Mouse (Mus musculus) limb, embryonic 14.5 days (tissue): ENCODE data around the gene Rap1gap. TPM values are rescaled to one million over a fixed set of nuclear protein-coding genes. Genes with fewer than 3 reads are reported as not detected.

Experiments used
- ATAC-seq: fragments of 200-750 bp; cut with Nextera tagmentation; 2 replicates; pipeline ENCODE4 v1.8.0; 2017; ENCODE audit warnings: low read depth, moderate number of reproducible peaks, moderate TSS enrichment; ENCODE audit not compliant: low FRiP score
- DNase-seq: peaks from one replicate; pipeline ENCODE4 v3.0.0-alpha.2; 2015; ENCODE audit warnings: low spot score
- H3K27ac ChIP-seq: fragments of 300-500 bp; sonication (generic); replicated peaks from 2 replicates; pipeline ENCODE4 v1.5.1; 2014; ENCODE audit warnings: low read depth, mild to moderate bottlenecking, low read length, moderate library complexity, mixed read lengths
- H3K27me3 ChIP-seq: fragments of 300-500 bp; sonication (generic); 2 replicates; pipeline ENCODE4 v1.6.1; 2014; ENCODE audit warnings: low read length, mixed read lengths; ENCODE audit not compliant: control insufficient read depth, insufficient read depth
- H3K36me3 ChIP-seq: fragments of 300-500 bp; sonication (generic); 2 replicates; pipeline ENCODE4 v1.6.1; 2014; ENCODE audit warnings: mild to moderate bottlenecking, low read length, moderate library complexity, mixed read lengths; ENCODE audit not compliant: control insufficient read depth, insufficient read depth
- H3K4me1 ChIP-seq: fragments of 300-500 bp; sonication (generic); 2 replicates; pipeline ENCODE4 v1.6.1; 2014; ENCODE audit warnings: antibody characterized with exemption, low read length, mixed read lengths; ENCODE audit not compliant: control insufficient read depth, insufficient read depth
- H3K4me2 ChIP-seq: fragments of 300-500 bp; sonication (generic); replicated peaks from 2 replicates; pipeline ENCODE4 v1.6.1; 2014; ENCODE audit warnings: low read depth, mild to moderate bottlenecking, low read length, moderate library complexity; ENCODE audit not compliant: severe bottlenecking
- H3K4me3 ChIP-seq: fragments of 300-500 bp; sonication (generic); replicated peaks from 2 replicates; pipeline ENCODE4 v1.5.1; 2014; ENCODE audit warnings: low read length
- H3K9ac ChIP-seq: fragments of 300-500 bp; sonication (generic); 2 replicates; pipeline ENCODE4 v1.6.1; 2014; ENCODE audit warnings: mild to moderate bottlenecking, low read depth, low read length, moderate library complexity; ENCODE audit not compliant: severe bottlenecking
- H3K9me3 ChIP-seq: fragments of 300-500 bp; sonication (generic); 2 replicates; pipeline ENCODE4 v1.6.1; 2016; ENCODE audit warnings: low read length; ENCODE audit not compliant: control insufficient read depth
- POLR2A ChIP-seq: fragments of 200-500 bp; IDR thresholded peaks from 2 replicates; pipeline ENCODE4 v1.8.0; 2012; ENCODE audit warnings: inconsistent platforms, mild to moderate bottlenecking, moderate library complexity, borderline replicate concordance; ENCODE audit not compliant: insufficient read depth, insufficient read length; ENCODE audit errors: extremely low read depth
- WGBS: fragments of 180-500 bp; shearing (Covaris S2); extraction: QIAGEN DNeasy Blood & Tissue Kit; methylation state at CpG from one replicate; pipeline ENCODE4 v1.1.7; 2014; 5-methylcytosine and 5-hydroxymethylcytosine counted together
- polyA plus RNA-seq, 2 experiments: library from polyadenylated mRNA; depleted of rRNA in 1 of 2; stranded (reverse) in 1 of 2; unstranded in 1 of 2; fragments of >200 nt; fragmentation: Nextera tagmentation in 1 of 2; extraction: Ambion mirVana in 1 of 2; gene quantifications; 2 replicates each; pipeline versions ENCODE4 v1.2.1 to v1.2.3; 2012 to 2014

Rap1gap gene
- polyA plus RNA-seq, 2 experiments = 11.9 to 35.2 TPM

DNA sequence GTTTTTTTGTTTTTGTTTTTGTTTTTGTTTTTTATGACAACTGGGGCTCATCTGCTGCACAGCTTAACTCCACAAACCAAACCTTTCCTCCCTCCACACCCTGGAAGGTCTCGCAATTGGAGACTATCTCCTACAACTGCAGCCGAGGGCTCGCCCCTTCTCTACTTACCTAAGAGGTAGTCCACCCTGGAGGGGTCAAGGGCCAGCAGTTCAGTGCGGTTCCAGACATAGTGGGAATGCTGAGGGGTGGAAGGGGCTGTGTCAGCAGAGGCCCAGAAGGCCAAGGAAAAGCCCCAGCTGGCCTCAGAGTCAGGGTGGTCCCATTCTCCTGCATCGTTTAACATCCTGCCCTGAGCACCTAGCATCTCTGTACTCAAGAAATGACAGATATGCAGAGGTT is 83.1 kb downstream of the Rap1gap start:
- Histone ChIP-seq H3K4me2 (no peak overlapping the region), H3K9ac (no peak overlapping the region), H3K27ac (no peak overlapping the region), H3K36me3 (no peaks in the 10 kb centered on the region), H3K27me3 (no peaks in the 10 kb centered on the region), H3K4me3 (no peak overlapping the region), H3K9me3 (no peaks in the 10 kb centered on the region), H3K4me1 (peaks cover 15% of the 10 kb centered on the region)
- DNase-seq (no peak), ATAC-seq (no peak)
- no peak for TF ChIP-seq POLR2A
- WGBS = 85% methylated on average over 5 of the region's 5 CpGs

DNA sequence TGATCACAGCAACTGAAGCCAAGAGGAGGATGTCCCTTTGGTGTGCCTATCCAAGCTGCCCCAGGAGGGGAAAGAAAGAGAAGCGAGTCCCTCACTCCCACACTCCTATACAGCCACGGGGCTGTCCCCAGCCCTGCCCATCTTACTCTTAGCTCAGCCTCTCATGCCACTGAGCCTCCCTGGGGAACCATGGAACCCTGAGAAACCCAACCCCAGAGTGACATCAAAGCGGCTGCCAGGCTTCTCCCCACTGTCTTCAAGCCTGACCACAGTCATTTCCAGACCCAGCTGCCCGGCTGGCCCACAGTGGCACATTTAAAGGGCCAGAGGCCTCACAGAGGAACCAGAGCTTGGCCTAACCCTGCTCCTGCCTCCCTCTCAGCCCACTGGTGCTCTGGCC is 84.2 kb downstream of the Rap1gap start:
- no peak for TF ChIP-seq POLR2A
- H3K4me2 ChIP-seq = no peak overlapping the region
- H3K9ac ChIP-seq = no peak overlapping the region
- ATAC-seq = no peak
- H3K27me3 ChIP-seq = no peaks in the 10 kb centered on the region
- no peaks in the 10 kb centered on the region for H3K9me3 ChIP-seq
- H3K4me3 ChIP-seq = no peak overlapping the region
- no peak overlapping the region for H3K27ac ChIP-seq
- H3K4me1 ChIP-seq = peaks cover 17% of the 10 kb centered on the region
- no peaks in the 10 kb centered on the region for H3K36me3 ChIP-seq
- WGBS = 65% methylated on average over 4 of the region's 4 CpGs
- DNase-seq = no peak

DNA sequence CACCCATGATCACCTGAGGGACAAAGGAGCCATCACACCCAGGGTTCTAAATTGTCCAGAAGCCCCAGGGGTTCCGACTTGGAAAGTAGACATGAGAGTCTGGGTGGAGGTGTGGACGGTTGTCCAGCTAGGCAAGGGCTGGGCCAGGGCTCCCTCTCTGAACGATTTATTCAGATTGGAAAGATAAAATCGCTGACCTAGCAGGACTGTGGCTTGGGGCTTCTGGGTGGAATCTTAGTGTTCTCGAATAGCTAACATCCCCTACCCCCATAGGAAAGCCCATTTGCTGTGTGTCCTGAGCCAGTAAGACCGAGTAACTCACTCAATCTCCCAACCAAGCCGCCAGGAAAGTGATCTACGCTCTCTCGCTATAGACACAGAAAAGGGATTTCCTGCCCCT is 85.2 kb downstream of the Rap1gap start:
- no peaks in the 10 kb centered on the region for H3K27me3 ChIP-seq
- H3K4me3 ChIP-seq = no peak overlapping the region
- WGBS = 69% methylated on average over 9 of the region's 9 CpGs
- H3K36me3 ChIP-seq = no peaks in the 10 kb centered on the region
- H3K9ac ChIP-seq = no peak overlapping the region
- H3K27ac ChIP-seq = no peak overlapping the region
- ATAC-seq (no peak), DNase-seq (no peak)
- H3K4me2 ChIP-seq = no peak overlapping the region
- no peak for TF ChIP-seq POLR2A
- H3K4me1 ChIP-seq = peaks cover 17% of the 10 kb centered on the region
- no peaks in the 10 kb centered on the region for H3K9me3 ChIP-seq

DNA sequence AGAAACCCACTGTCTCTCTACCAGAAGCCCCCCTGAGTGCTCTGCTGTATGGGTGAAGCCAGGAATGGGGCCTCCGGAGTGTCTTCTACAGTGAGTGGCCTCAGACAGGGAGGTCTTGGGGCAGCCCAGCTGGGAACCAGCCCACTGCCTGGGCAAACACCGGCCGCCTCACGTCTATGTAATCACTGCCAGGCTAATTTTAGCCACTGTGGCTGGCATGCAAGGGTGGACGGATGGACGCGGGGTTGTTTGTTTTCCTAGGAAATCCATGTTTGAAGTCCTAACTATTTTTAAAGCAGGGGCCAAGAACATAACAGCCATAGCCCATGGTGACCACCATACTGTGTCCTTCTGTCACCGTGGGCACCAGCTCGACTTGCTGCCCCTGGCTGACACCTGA is 85.6 kb downstream of the Rap1gap start:
- Histone ChIP-seq H3K4me1 (peaks cover 17% of the 10 kb centered on the region), H3K9me3 (no peaks in the 10 kb centered on the region), H3K36me3 (no peaks in the 10 kb centered on the region), H3K4me2 (no peak overlapping the region), H3K9ac (no peak overlapping the region), H3K4me3 (no peak overlapping the region), H3K27me3 (no peaks in the 10 kb centered on the region), H3K27ac (no peak overlapping the region)
- no peak for TF ChIP-seq POLR2A
- ATAC-seq (no peak), DNase-seq (no peak)
- WGBS = 80% methylated on average over 9 of the region's 9 CpGs

DNA sequence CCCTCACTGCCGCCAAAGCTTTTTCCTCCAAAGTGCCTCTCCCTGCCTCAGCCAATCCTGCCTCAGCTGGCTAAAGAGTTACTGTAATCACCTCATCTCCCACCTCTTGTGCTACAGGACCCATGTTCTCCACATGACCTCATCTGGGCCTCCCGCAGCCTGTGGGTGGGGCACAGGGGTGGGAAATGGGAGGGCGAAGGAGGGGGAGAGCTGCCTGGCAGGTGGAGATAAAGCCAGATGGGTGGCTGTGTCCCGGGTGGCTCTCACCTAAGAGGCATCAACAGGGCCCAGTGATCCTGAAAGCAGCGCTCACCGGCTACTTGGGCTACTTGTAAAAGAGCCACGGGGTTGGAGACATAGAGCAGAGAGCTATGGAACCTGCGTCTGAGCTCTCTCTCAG is 86.8 kb downstream of the Rap1gap start:
- H3K27me3 ChIP-seq = no peaks in the 10 kb centered on the region
- no peak for DNase-seq
- no peak for TF ChIP-seq POLR2A
- H3K4me2 ChIP-seq = no peak overlapping the region
- 56% methylated on average over 8 of the region's 8 CpGs for WGBS
- no peak overlapping the region for H3K9ac ChIP-seq
- peaks cover 17% of the 10 kb centered on the region for H3K4me1 ChIP-seq
- no peaks in the 10 kb centered on the region for H3K9me3 ChIP-seq
- no peaks in the 10 kb centered on the region for H3K36me3 ChIP-seq
- H3K4me3 ChIP-seq = no peak overlapping the region
- ATAC-seq = no peak
- no peak overlapping the region for H3K27ac ChIP-seq

DNA sequence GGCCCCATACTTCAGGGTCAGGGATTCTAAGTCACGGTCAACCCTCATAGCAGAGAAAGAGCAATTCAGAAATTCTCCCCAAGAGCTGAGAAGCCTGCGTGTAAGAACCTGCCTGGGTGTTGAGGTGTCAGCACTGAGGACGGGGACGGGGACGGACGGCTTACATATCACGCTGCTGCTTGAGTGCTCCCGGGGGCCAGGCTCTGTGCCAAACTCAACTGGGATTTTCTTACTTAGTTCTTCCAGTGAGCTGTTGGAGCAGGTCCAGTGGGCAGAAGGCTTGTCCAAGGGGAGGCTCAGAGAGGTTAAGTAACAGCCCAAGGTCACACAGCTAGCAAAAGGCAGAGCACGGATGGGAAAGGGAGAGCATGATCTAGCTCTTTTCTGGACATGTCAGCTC is 87.2 kb downstream of the Rap1gap start:
- ATAC-seq = no peak
- Histone ChIP-seq H3K4me1 (peaks cover 17% of the 10 kb centered on the region), H3K9ac (no peak overlapping the region), H3K4me2 (no peak overlapping the region), H3K9me3 (no peaks in the 10 kb centered on the region), H3K4me3 (no peak overlapping the region), H3K27me3 (no peaks in the 10 kb centered on the region), H3K36me3 (no peaks in the 10 kb centered on the region), H3K27ac (no peak overlapping the region)
- peak; percentile 59 for DNase-seq
- whole genome bisulfite sequencing = 40% methylated on average over 9 of the region's 9 CpGs
- TF ChIP-seq POLR2A = no peak
